Mouse (Mus musculus): Measurements from ENCODE around the gene Nelfe. TPM values are rescaled to one million over a fixed set of nuclear protein-coding genes. Genes with fewer than 3 reads are reported as not detected.

Nelfe gene
- 75.8 TPM for polyA plus RNA-seq (2014; fragmentation: Illumina TruSeq; extraction: RNeasy Lipid Tissue Mini Kit (QIAGEN cat#74804); ENCODE audit: low read depth, low replicate concordance)

GRCm38 (mm10) chr17:34849722-34850516, at the start of gene Nelfe, which contains the start of gene Skiv2l:
Nelfe (plus strand) TSS chr17:34850391.
Skiv2l (minus strand) TSS chr17:34850210.

DNA sequence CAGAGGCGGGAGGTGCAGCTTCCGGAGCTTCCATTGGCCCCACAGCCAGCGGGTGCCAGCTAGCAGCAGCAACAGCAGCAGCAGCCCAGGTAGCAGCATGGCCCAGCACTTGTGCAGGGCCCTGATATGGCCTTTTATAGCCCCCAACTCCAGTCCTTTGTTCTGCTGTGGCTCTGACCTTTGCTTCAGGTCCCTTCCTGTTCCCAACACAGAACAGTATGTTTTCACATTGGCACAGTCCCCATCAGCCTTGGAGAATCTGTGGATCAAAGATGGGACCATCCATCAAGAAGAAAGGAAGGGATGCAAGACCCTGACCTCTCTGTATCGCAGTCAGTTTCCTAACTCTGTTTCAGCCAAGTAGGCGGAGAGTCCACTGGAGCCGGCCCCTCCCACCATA, 45.9 kb upstream of the Nelfe start, which contains the start of gene Cyp21a1:
Gene Cyp21a1, minus strand, starts transcription at position 261 of the 400 bp plus-strand sequence.

DNA sequence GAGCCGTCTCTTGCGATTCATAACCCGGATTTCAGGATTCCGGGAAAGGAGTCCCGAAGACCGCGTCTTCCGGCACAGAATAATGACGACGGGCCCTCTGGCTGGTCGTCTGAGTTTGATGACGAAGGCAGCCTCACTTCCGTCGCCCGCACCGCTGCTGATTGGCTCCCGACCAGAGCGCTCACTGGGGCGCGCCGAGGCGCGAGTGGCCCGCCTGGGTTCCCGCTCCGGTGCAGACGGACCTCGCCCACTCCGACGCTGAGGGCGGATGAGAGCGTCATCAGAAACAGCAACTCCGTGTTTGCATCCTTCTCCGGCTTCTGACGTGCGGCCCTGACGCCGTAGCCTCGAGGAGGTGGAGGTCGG, 13.4 kb upstream of the Nelfe start, which contains the start of the genes Stk19 and Dxo:
Gene Stk19, minus strand, starts transcription at position 90 of the 366 bp plus-strand sequence.
Gene Dxo, plus strand, starts transcription at position 164 of the 366 bp plus-strand sequence.

DNA sequence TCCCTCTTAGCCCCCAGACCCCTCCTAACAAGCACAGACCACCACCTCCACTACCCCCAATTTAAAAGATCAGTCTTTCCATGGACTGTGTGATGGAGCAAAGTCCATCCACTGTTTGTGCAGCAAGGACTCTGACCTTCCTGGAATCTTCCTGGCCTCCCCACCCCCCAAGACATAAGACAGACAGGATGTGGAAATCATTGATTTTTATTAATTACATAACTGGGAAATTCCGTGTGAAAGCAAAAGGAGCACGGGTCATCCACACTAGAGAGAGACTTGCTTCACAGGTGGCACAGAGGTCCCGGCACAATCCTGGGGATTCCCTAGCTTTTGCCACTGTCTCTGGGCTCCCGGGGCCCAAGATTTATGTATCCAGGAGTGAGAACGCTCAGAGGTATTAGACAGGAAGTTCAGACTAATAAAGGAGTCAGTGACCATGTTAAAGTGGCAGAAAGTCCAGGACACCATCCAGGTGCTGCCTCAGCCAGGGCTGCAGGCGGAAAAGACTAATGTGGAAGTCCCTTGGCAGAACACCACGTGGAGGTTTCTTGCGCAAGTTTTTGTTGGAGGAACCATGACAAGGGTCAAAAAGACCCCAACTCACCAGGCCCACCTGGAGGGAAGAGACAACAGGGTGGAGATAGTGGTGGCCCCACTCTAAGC, 12.4 kb downstream of the Nelfe start, which contains the start of gene Cfb:
Gene Cfb, minus strand, starts transcription at position 103 of the 666 bp plus-strand sequence.

DNA sequence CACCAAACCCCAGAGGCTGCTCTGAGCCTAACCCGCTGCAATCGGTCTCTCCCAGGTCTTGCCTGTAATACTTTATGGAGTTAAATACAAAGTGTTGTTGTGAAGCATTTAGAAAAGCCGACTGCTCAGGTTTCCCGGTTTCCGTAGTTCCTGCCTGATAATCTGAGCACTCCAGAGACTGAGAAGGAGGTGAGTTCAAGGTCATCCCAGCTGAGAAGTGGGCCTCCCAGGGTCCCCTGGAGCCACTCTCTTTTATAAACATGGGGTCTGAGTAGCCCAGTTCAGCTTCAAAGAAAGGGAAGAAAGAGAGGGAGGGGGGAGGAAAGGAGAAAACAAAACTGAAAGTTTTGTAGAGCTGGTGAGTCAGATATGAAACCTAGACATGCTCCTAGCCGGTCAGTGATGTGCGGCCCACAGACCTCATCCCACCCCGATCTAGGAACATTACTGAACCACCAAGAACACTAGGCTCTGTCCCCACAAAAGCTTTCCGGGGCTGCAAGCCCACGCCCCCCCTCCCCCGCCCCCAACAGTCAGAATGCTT, 29.2 kb downstream of the Nelfe start, which contains the start of gene Zbtb12:
Gene Zbtb12, plus strand, starts transcription at position 148 of the 544 bp plus-strand sequence.

DNA sequence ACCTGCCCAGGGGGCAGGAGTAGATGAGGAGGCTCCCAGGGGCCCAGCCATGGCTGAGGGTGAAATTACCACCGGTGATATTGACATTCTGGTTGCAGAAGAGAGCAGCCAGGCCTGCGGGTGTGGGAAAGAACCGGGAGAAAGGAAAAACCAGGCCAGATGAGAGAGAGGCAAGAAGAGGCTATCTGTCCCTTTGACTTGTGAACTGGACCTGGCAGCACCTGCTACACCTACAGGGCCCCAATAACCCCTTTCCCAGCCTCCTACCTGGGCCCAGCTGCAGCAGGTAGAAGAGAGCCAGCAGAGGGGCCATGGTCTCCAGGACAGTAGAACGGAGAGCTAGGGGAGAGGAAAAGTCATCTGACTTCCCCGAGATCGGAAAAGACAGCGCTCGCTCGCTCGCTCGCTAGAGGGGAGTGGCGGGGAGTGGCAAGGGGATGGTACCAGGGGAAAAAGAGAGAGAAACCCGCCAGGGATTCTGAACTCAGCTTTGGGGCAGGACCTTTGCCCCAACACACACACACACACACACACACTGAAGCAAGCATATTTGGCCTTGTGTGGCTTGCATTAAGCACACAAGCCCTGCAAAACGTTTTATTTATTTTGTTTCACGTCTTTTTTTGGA, 31.6 kb downstream of the Nelfe start, which contains the start of gene Gm20547:
Gene Gm20547, minus strand, starts transcription at position 360 of the 628 bp plus-strand sequence.

GRCm38 (mm10) chr17:34898160-34898586, 48.0 kb downstream of the Nelfe start, which contains the start of the genes C2 and Ehmt2:
C2 (minus strand) TSS chr17:34898265.
Ehmt2 (plus strand) TSS chr17:34898469.

Other genes with a start within 250 kb of the Nelfe start
- gene Rnf5, start 246.7 kb upstream of the Nelfe start, polyA plus RNA-seq (2014; fragmentation: Illumina TruSeq; extraction: RNeasy Lipid Tissue Mini Kit (QIAGEN cat#74804); ENCODE audit: low read depth, low replicate concordance), result 71.9 TPM
- 88.3 TPM for gene Agpat1, start 246.1 kb upstream of the Nelfe start, polyA plus RNA-seq (2014; fragmentation: Illumina TruSeq; extraction: RNeasy Lipid Tissue Mini Kit (QIAGEN cat#74804); ENCODE audit: low read depth, low replicate concordance)
- gene Egfl8, start 234.4 kb upstream of the Nelfe start, polyA plus RNA-seq (2014; fragmentation: Illumina TruSeq; extraction: RNeasy Lipid Tissue Mini Kit (QIAGEN cat#74804); ENCODE audit: low read depth, low replicate concordance), result 3.9 TPM
- gene Ppt2, start 221.9 kb upstream of the Nelfe start, polyA plus RNA-seq (2014; fragmentation: Illumina TruSeq; extraction: RNeasy Lipid Tissue Mini Kit (QIAGEN cat#74804); ENCODE audit: low read depth, low replicate concordance), result 55.8 TPM
- 31.3 TPM for gene Prrt1, start 220.9 kb upstream of the Nelfe start, polyA plus RNA-seq (2014; fragmentation: Illumina TruSeq; extraction: RNeasy Lipid Tissue Mini Kit (QIAGEN cat#74804); ENCODE audit: low read depth, low replicate concordance)
- gene Fkbpl, start 205.6 kb upstream of the Nelfe start, polyA plus RNA-seq (2014; fragmentation: Illumina TruSeq; extraction: RNeasy Lipid Tissue Mini Kit (QIAGEN cat#74804); ENCODE audit: low read depth, low replicate concordance), result 15.4 TPM
- gene Atf6b, start 203.2 kb upstream of the Nelfe start, polyA plus RNA-seq (2014; fragmentation: Illumina TruSeq; extraction: RNeasy Lipid Tissue Mini Kit (QIAGEN cat#74804); ENCODE audit: low read depth, low replicate concordance), result 49.9 TPM
- 30.0 TPM for gene Tnxb, start 179.9 kb upstream of the Nelfe start, polyA plus RNA-seq (2014; fragmentation: Illumina TruSeq; extraction: RNeasy Lipid Tissue Mini Kit (QIAGEN cat#74804); ENCODE audit: low read depth, low replicate concordance)
- gene C4b, start 106.5 kb upstream of the Nelfe start, polyA plus RNA-seq (2014; fragmentation: Illumina TruSeq; extraction: RNeasy Lipid Tissue Mini Kit (QIAGEN cat#74804); ENCODE audit: low read depth, low replicate concordance), result 248 TPM
- gene Cyp21a1, start 45.8 kb upstream of the Nelfe start, polyA plus RNA-seq (2014; fragmentation: Illumina TruSeq; extraction: RNeasy Lipid Tissue Mini Kit (QIAGEN cat#74804); ENCODE audit: low read depth, low replicate concordance), result 1.4 TPM
- gene Stk19, start 13.4 kb upstream of the Nelfe start, polyA plus RNA-seq (2014; fragmentation: Illumina TruSeq; extraction: RNeasy Lipid Tissue Mini Kit (QIAGEN cat#74804); ENCODE audit: low read depth, low replicate concordance), result 45.3 TPM
- gene Dxo, start 13.4 kb upstream of the Nelfe start, polyA plus RNA-seq (2014; fragmentation: Illumina TruSeq; extraction: RNeasy Lipid Tissue Mini Kit (QIAGEN cat#74804); ENCODE audit: low read depth, low replicate concordance), result 59.7 TPM
- 45.7 TPM for gene Skiv2l, start 181 bp upstream of the Nelfe start, polyA plus RNA-seq (2014; fragmentation: Illumina TruSeq; extraction: RNeasy Lipid Tissue Mini Kit (QIAGEN cat#74804); ENCODE audit: low read depth, low replicate concordance)
- 114 TPM for gene Cfb, start 12.1 kb downstream of the Nelfe start, polyA plus RNA-seq (2014; fragmentation: Illumina TruSeq; extraction: RNeasy Lipid Tissue Mini Kit (QIAGEN cat#74804); ENCODE audit: low read depth, low replicate concordance)
- gene Zbtb12, start 29.1 kb downstream of the Nelfe start, polyA plus RNA-seq (2014; fragmentation: Illumina TruSeq; extraction: RNeasy Lipid Tissue Mini Kit (QIAGEN cat#74804); ENCODE audit: low read depth, low replicate concordance), result 14.4 TPM
- not detected for gene Gm20547, start 31.7 kb downstream of the Nelfe start, polyA plus RNA-seq (2014; fragmentation: Illumina TruSeq; extraction: RNeasy Lipid Tissue Mini Kit (QIAGEN cat#74804); ENCODE audit: low read depth, low replicate concordance)
- 104 TPM for gene C2, start 47.9 kb downstream of the Nelfe start, polyA plus RNA-seq (2014; fragmentation: Illumina TruSeq; extraction: RNeasy Lipid Tissue Mini Kit (QIAGEN cat#74804); ENCODE audit: low read depth, low replicate concordance)
- 113 TPM for gene Ehmt2, start 48.1 kb downstream of the Nelfe start, polyA plus RNA-seq (2014; fragmentation: Illumina TruSeq; extraction: RNeasy Lipid Tissue Mini Kit (QIAGEN cat#74804); ENCODE audit: low read depth, low replicate concordance)
- gene Slc44a4, start 64.1 kb downstream of the Nelfe start, polyA plus RNA-seq (2014; fragmentation: Illumina TruSeq; extraction: RNeasy Lipid Tissue Mini Kit (QIAGEN cat#74804); ENCODE audit: low read depth, low replicate concordance), result 39.3 TPM
- gene Neu1, start 80.9 kb downstream of the Nelfe start, polyA plus RNA-seq (2014; fragmentation: Illumina TruSeq; extraction: RNeasy Lipid Tissue Mini Kit (QIAGEN cat#74804); ENCODE audit: low read depth, low replicate concordance), result 81.9 TPM
- gene Hspa1b, start 108.8 kb downstream of the Nelfe start, polyA plus RNA-seq (2014; fragmentation: Illumina TruSeq; extraction: RNeasy Lipid Tissue Mini Kit (QIAGEN cat#74804); ENCODE audit: low read depth, low replicate concordance), result 47.9 TPM
- not detected for gene Gm20481, start 119.5 kb downstream of the Nelfe start, polyA plus RNA-seq (2014; fragmentation: Illumina TruSeq; extraction: RNeasy Lipid Tissue Mini Kit (QIAGEN cat#74804); ENCODE audit: low read depth, low replicate concordance)
- 24.3 TPM for gene Hspa1a, start 121.8 kb downstream of the Nelfe start, polyA plus RNA-seq (2014; fragmentation: Illumina TruSeq; extraction: RNeasy Lipid Tissue Mini Kit (QIAGEN cat#74804); ENCODE audit: low read depth, low replicate concordance)
- gene Hspa1l, start 122.3 kb downstream of the Nelfe start, polyA plus RNA-seq (2014; fragmentation: Illumina TruSeq; extraction: RNeasy Lipid Tissue Mini Kit (QIAGEN cat#74804); ENCODE audit: low read depth, low replicate concordance), result 12.0 TPM
- gene Lsm2, start 131.5 kb downstream of the Nelfe start, polyA plus RNA-seq (2014; fragmentation: Illumina TruSeq; extraction: RNeasy Lipid Tissue Mini Kit (QIAGEN cat#74804); ENCODE audit: low read depth, low replicate concordance), result 23.4 TPM
- gene Vars, start 150.6 kb downstream of the Nelfe start, polyA plus RNA-seq (2014; fragmentation: Illumina TruSeq; extraction: RNeasy Lipid Tissue Mini Kit (QIAGEN cat#74804); ENCODE audit: low read depth, low replicate concordance), result 62.8 TPM
- gene Vwa7, start 166.2 kb downstream of the Nelfe start, polyA plus RNA-seq (2014; fragmentation: Illumina TruSeq; extraction: RNeasy Lipid Tissue Mini Kit (QIAGEN cat#74804); ENCODE audit: low read depth, low replicate concordance), result 0.96 TPM
- 2.9 TPM for gene Sapcd1, start 177.6 kb downstream of the Nelfe start, polyA plus RNA-seq (2014; fragmentation: Illumina TruSeq; extraction: RNeasy Lipid Tissue Mini Kit (QIAGEN cat#74804); ENCODE audit: low read depth, low replicate concordance)
- gene Msh5, start 196.4 kb downstream of the Nelfe start, polyA plus RNA-seq (2014; fragmentation: Illumina TruSeq; extraction: RNeasy Lipid Tissue Mini Kit (QIAGEN cat#74804); ENCODE audit: low read depth, low replicate concordance), result 4.2 TPM
- gene Clic1, start 199.6 kb downstream of the Nelfe start, polyA plus RNA-seq (2014; fragmentation: Illumina TruSeq; extraction: RNeasy Lipid Tissue Mini Kit (QIAGEN cat#74804); ENCODE audit: low read depth, low replicate concordance), result 127 TPM
- 43.7 TPM for gene Ddah2, start 208.6 kb downstream of the Nelfe start, polyA plus RNA-seq (2014; fragmentation: Illumina TruSeq; extraction: RNeasy Lipid Tissue Mini Kit (QIAGEN cat#74804); ENCODE audit: low read depth, low replicate concordance)
- 2.2 TPM for gene Ly6g6c, start 215.0 kb downstream of the Nelfe start, polyA plus RNA-seq (2014; fragmentation: Illumina TruSeq; extraction: RNeasy Lipid Tissue Mini Kit (QIAGEN cat#74804); ENCODE audit: low read depth, low replicate concordance)
- 2.4 TPM for gene Mpig6b, start 215.8 kb downstream of the Nelfe start, polyA plus RNA-seq (2014; fragmentation: Illumina TruSeq; extraction: RNeasy Lipid Tissue Mini Kit (QIAGEN cat#74804); ENCODE audit: low read depth, low replicate concordance)
- 8.2 TPM for gene Ly6g6e, start 226.5 kb downstream of the Nelfe start, polyA plus RNA-seq (2014; fragmentation: Illumina TruSeq; extraction: RNeasy Lipid Tissue Mini Kit (QIAGEN cat#74804); ENCODE audit: low read depth, low replicate concordance)
- gene Ly6g6d, start 227.7 kb downstream of the Nelfe start, polyA plus RNA-seq (2014; fragmentation: Illumina TruSeq; extraction: RNeasy Lipid Tissue Mini Kit (QIAGEN cat#74804); ENCODE audit: low read depth, low replicate concordance), result 14.6 TPM
- not detected for gene Ly6g6f, start 235.2 kb downstream of the Nelfe start, polyA plus RNA-seq (2014; fragmentation: Illumina TruSeq; extraction: RNeasy Lipid Tissue Mini Kit (QIAGEN cat#74804); ENCODE audit: low read depth, low replicate concordance)
- gene Abhd16a, start 238.9 kb downstream of the Nelfe start, polyA plus RNA-seq (2014; fragmentation: Illumina TruSeq; extraction: RNeasy Lipid Tissue Mini Kit (QIAGEN cat#74804); ENCODE audit: low read depth, low replicate concordance), result 106 TPM